Mouse (Mus musculus) lung, embryonic 15.5 days (tissue): Measurements from ENCODE around the gene Stmn3. TPM values are rescaled to one million over a fixed set of nuclear protein-coding genes. Genes with fewer than 3 reads are reported as not detected.
A peak's percentile ranks its signal among the peaks of the same experiment; 100 is the strongest.
"Not testable (repeated sequence)": the region's sequence is repeated elsewhere in the genome, so short reads cannot be mapped to it uniquely, and the experiment has no call there.

Experiments
- ATAC-seq: fragments of 200-750 bp; cut with Nextera tagmentation; 2 replicates; pipeline ENCODE4 v1.8.0; 2017; ENCODE audit warnings: moderate number of reproducible peaks, borderline replicate concordance; ENCODE audit not compliant: low FRiP score, low TSS enrichment; ENCODE audit errors: extremely low read depth
- H3K27ac ChIP-seq: fragments of 300-500 bp; sonication (generic); 2 replicates; pipeline ENCODE4 v1.5.1; 2015; ENCODE audit warnings: moderate library complexity, mild to moderate bottlenecking, inconsistent platforms
- H3K27me3 ChIP-seq: fragments of 300-500 bp; sonication (generic); 2 replicates; pipeline ENCODE4 v1.6.1; 2015; ENCODE audit warnings: inconsistent platforms
- H3K36me3 ChIP-seq: fragments of 300-500 bp; sonication (generic); 2 replicates; pipeline ENCODE4 v1.6.1; 2015; ENCODE audit warnings: inconsistent platforms
- H3K4me1 ChIP-seq: fragments of 300-500 bp; sonication (generic); 2 replicates; pipeline ENCODE4 v1.6.1; 2015; ENCODE audit warnings: inconsistent platforms
- H3K4me2 ChIP-seq: fragments of 300-500 bp; sonication (generic); 2 replicates; pipeline ENCODE4 v1.6.1; 2015; ENCODE audit warnings: inconsistent platforms, mild to moderate bottlenecking, moderate library complexity
- H3K4me3 ChIP-seq: fragments of 300-500 bp; sonication (generic); 2 replicates; pipeline ENCODE4 v1.5.1; 2015; ENCODE audit warnings: mild to moderate bottlenecking, inconsistent platforms
- H3K9ac ChIP-seq: fragments of 300-500 bp; sonication (generic); 2 replicates; pipeline ENCODE4 v1.6.1; 2015; ENCODE audit warnings: inconsistent platforms
- H3K9me3 ChIP-seq: fragments of 300-500 bp; sonication (generic); 2 replicates; pipeline ENCODE4 v1.6.1; 2016; ENCODE audit warnings: inconsistent platforms
- WGBS: fragments of 180-500 bp; shearing (Covaris S2); methylation state at CpG from one replicate; pipeline ENCODE4 v1.1.7; 2015; 5-methylcytosine and 5-hydroxymethylcytosine counted together
- polyA plus RNA-seq: library from polyadenylated mRNA; unstranded; fragments of >200 nt; fragmentation: Nextera tagmentation; extraction: Ambion mirVana; gene quantifications from 2 replicates; pipeline ENCODE4 v1.2.1, GENCODE M21; 2015

Gene Stmn3
- polyA plus RNA-seq, 1 experiment from 2014 or later = 7.7 TPM

- peaks cover 48% of the 10 kb centered on the region for H3K27me3 ChIP-seq
- H3K9me3 ChIP-seq = no peaks in the 10 kb centered on the region
- H3K36me3 ChIP-seq = no peaks in the 10 kb centered on the region
- no peak overlapping the region for H3K27ac ChIP-seq
- peaks cover 4% of the 10 kb centered on the region; the same call in 1 of the 2 replicates for H3K4me1 ChIP-seq
- H3K9ac ChIP-seq = no peak overlapping the region
- peak overlapping the region; percentile 33; the same call in 1 of the 2 replicates for H3K4me2 ChIP-seq
- H3K4me3 ChIP-seq = 0 out of 2 replicates have a peak overlapping the region, but pooled peaks have one; percentile 4
- ATAC-seq = peak; percentile 23; the same call in 1 of the 2 replicates
- WGBS = 4% methylated on average over 35 of the region's 35 CpGs
These were observed 788 bp downstream of the Stmn3 start for GRCm38 (mm10) chr2:181313344-181314079.

GRCm38 (mm10) chr2:181313006-181313343 is 1.3 kb downstream of the Stmn3 start:
- Histone ChIP-seq H3K27me3 (peaks cover 48% of the 10 kb centered on the region), H3K4me1 (peaks cover 4% of the 10 kb centered on the region; the same call in 1 of the 2 replicates), H3K9ac (no peak overlapping the region), H3K27ac (no peak overlapping the region), H3K4me2 (no peak overlapping the region), H3K9me3 (no peaks in the 10 kb centered on the region), H3K36me3 (no peaks in the 10 kb centered on the region), H3K4me3 (no peak overlapping the region)
- 12% methylated on average over 5 of the region's 5 CpGs for WGBS
- ATAC-seq = no peak

GRCm38 (mm10) chr2:181312435-181312834 is 1.9 kb downstream of the Stmn3 start:
- no peak overlapping the region for H3K27ac ChIP-seq
- WGBS = 62% methylated on average over 3 of the region's 3 CpGs
- H3K36me3 ChIP-seq = no peaks in the 10 kb centered on the region
- no peak for ATAC-seq
- H3K9me3 ChIP-seq = no peaks in the 10 kb centered on the region
- H3K4me1 ChIP-seq = peaks cover 4% of the 10 kb centered on the region; the same call in 1 of the 2 replicates
- H3K9ac ChIP-seq = no peak overlapping the region
- H3K4me3 ChIP-seq = no peak overlapping the region
- no peak overlapping the region for H3K4me2 ChIP-seq
- H3K27me3 ChIP-seq = peaks cover 54% of the 10 kb centered on the region

- ATAC-seq = no peak
- Histone ChIP-seq H3K9me3 (no peaks in the 10 kb centered on the region), H3K27me3 (peaks cover 30% of the 10 kb centered on the region), H3K4me2 (no peak overlapping the region), H3K9ac (no peak overlapping the region), H3K36me3 (no peaks in the 10 kb centered on the region), H3K27ac (no peak overlapping the region), H3K4me1 (no peaks in the 10 kb centered on the region), H3K4me3 (no peak overlapping the region)
- 8% methylated on average over 30 of the region's 30 CpGs for WGBS
These were observed 7.0 kb downstream of the Stmn3 start for GRCm38 (mm10) chr2:181307144-181307804.

- Histone ChIP-seq H3K4me3 (no peak overlapping the region), H3K27ac (no peak overlapping the region), H3K4me1 (no peaks in the 10 kb centered on the region), H3K9ac (no peak overlapping the region), H3K27me3 (peaks cover 25% of the 10 kb centered on the region), H3K9me3 (no peaks in the 10 kb centered on the region), H3K36me3 (peaks cover 15% of the 10 kb centered on the region), H3K4me2 (no peak overlapping the region)
- ATAC-seq = no peak
- WGBS = 67% methylated on average over 1 of the region's 1 CpGs
These were observed 9.4 kb downstream of the Stmn3 start for GRCm38 (mm10) chr2:181304944-181305343.

GRCm38 (mm10) chr2:181302041-181302440 is 12.3 kb downstream of the Stmn3 start:
- H3K27ac ChIP-seq = no peak overlapping the region
- H3K9ac ChIP-seq = no peak overlapping the region
- H3K9me3 ChIP-seq = no peaks in the 10 kb centered on the region
- WGBS = 23% methylated on average over 3 of the region's 3 CpGs
- no peak overlapping the region for H3K4me2 ChIP-seq
- ATAC-seq = no peak
- peaks cover 16% of the 10 kb centered on the region for H3K27me3 ChIP-seq
- no peak overlapping the region for H3K4me3 ChIP-seq
- peaks cover 15% of the 10 kb centered on the region for H3K36me3 ChIP-seq
- H3K4me1 ChIP-seq = no peaks in the 10 kb centered on the region

- 0 out of 2 replicates have a peak, but pooled peaks cover 4% of the 10 kb centered on the region for H3K36me3 ChIP-seq
- peaks cover 17% of the 10 kb centered on the region for H3K4me1 ChIP-seq
- 71% methylated on average over 1 of the region's 1 CpGs for WGBS
- H3K4me3 ChIP-seq = no peak overlapping the region
- H3K27me3 ChIP-seq = no peaks in the 10 kb centered on the region
- no peaks in the 10 kb centered on the region for H3K9me3 ChIP-seq
- H3K27ac ChIP-seq = no peak overlapping the region
- ATAC-seq = no peak
- no peak overlapping the region for H3K9ac ChIP-seq
- H3K4me2 ChIP-seq = no peak overlapping the region
These were observed 23.4 kb downstream of the Stmn3 start for GRCm38 (mm10) chr2:181290937-181291336.

- H3K4me1 ChIP-seq = peaks cover 17% of the 10 kb centered on the region
- WGBS = 64% methylated on average over 3 of the region's 3 CpGs
- H3K27me3 ChIP-seq = no peaks in the 10 kb centered on the region
- peaks cover 7% of the 10 kb centered on the region; the same call in 1 of the 2 replicates for H3K36me3 ChIP-seq
- H3K27ac ChIP-seq = peak overlapping the region; percentile 27; the same call in 1 of the 2 replicates
- peak overlapping the region; percentile 60 for H3K4me2 ChIP-seq
- H3K9ac ChIP-seq = peak overlapping the region; percentile 32
- ATAC-seq = no peak
- H3K9me3 ChIP-seq = no peaks in the 10 kb centered on the region
- peak overlapping the region; percentile 76 for H3K4me3 ChIP-seq
These were observed 25.6 kb downstream of the Stmn3 start for GRCm38 (mm10) chr2:181288691-181289090.

- under 1% methylated on average over 38 of the region's 38 CpGs for WGBS
- Histone ChIP-seq H3K27ac (peak within 1 kb of the TSS; percentile 95), H3K9ac (peak within 1 kb of the TSS; percentile 90), H3K4me3 (peak within 1 kb of the TSS; percentile 76), H3K4me2 (peak within 1 kb of the TSS; percentile 61), H3K36me3 (peaks cover 12% of the 10 kb centered on the region), H3K4me1 (peaks cover 17% of the 10 kb centered on the region)
- ATAC-seq = peak; percentile 97
- H3K27me3 ChIP-seq, H3K9me3 ChIP-seq: not testable (repeated sequence)
These were observed 26.3 kb downstream of the Stmn3 start, which contains the start of gene Gmeb2 for GRCm38 (mm10) chr2:181287958-181288350. Gmeb2 (minus strand) TSS chr2:181288035.

GRCm38 (mm10) chr2:181287338-181287957 is 26.9 kb downstream of the Stmn3 start:
- Histone ChIP-seq H3K9me3 (no peaks in the 10 kb centered on the region), H3K9ac (peak overlapping the region; percentile 90), H3K4me3 (peak overlapping the region; percentile 76), H3K27ac (peak overlapping the region; percentile 95), H3K36me3 (peaks cover 13% of the 10 kb centered on the region), H3K4me1 (peaks cover 17% of the 10 kb centered on the region), H3K27me3 (no peaks in the 10 kb centered on the region), H3K4me2 (peak overlapping the region; percentile 61)
- under 1% methylated on average over 46 of the region's 71 CpGs for WGBS
- peak; percentile 87 for ATAC-seq

GRCm38 (mm10) chr2:181286629-181287337 is 27.5 kb downstream of the Stmn3 start:
- Histone ChIP-seq H3K27ac (peak overlapping the region; percentile 95), H3K4me3 (peak overlapping the region; percentile 76), H3K27me3 (no peaks in the 10 kb centered on the region), H3K9me3 (no peaks in the 10 kb centered on the region), H3K4me2 (peak overlapping the region; percentile 61), H3K9ac (peak overlapping the region; percentile 90), H3K36me3 (peaks cover 13% of the 10 kb centered on the region), H3K4me1 (peaks cover 17% of the 10 kb centered on the region)
- 47% methylated on average over 6 of the region's 6 CpGs for WGBS
- no peak for ATAC-seq
